Mouse (Mus musculus) urinary bladder, postnatal 36 days (tissue): ENCODE results near the gene Olfr825.
"Not testable (repeated sequence)": the region's sequence is repeated elsewhere in the genome, so short reads cannot be mapped to it uniquely, and the experiment has no call there.

Source experiments
- DNase-seq, 2 experiments: peaks; one replicate each; pipeline ENCODE4 v3.0.0; 2022; ENCODE audit warnings: low spot score in 2 of 2, mixed read lengths in 1 of 2

The Olfr825 gene

DNA sequence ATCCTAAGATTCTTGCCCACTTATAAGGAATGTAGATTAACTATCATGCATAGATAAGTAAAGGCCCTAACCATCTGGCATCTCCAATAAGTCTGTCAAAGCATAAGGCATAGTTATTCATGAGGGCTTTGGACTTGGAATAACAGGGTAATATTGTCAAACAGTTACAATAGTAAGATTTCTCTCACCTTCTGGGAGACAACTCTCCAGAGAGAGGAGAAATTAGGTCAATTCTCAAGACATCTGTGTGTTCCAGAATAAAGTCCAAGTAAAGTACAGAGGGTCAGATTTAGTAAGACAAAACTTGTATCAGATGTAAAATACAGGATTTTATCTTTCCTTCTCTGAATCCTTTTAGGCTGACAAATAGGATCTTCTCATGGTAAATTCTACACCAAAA is at the start of gene Olfr825:
Olfr825 (minus strand) TSS at position 101 of the 400 bp plus-strand sequence.
- no peak for DNase-seq

DNA sequence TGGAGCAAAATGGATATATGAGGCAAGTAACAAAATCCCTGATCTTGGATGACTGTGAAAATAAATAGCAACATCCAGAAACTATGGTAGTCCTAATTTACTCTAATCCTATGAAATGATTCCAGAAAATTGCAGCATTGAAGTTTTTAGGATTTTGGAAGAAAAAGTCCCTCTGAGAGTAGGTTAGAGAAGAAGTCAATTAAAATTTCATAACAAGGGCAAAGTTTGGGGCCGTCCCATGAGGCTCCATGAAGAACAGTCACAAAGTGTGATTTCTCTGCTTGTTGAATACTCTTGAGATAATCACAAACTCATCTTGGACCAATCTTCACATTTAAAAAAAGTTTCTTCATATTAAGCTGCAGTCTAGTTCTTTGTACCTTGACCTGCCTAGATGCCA is 47.7 kb upstream of the Olfr825 start, which contains the start of gene Olfr827:
Olfr827 (minus strand) TSS at position 101 of the 400 bp plus-strand sequence.
- DNase-seq, result no peak

DNA sequence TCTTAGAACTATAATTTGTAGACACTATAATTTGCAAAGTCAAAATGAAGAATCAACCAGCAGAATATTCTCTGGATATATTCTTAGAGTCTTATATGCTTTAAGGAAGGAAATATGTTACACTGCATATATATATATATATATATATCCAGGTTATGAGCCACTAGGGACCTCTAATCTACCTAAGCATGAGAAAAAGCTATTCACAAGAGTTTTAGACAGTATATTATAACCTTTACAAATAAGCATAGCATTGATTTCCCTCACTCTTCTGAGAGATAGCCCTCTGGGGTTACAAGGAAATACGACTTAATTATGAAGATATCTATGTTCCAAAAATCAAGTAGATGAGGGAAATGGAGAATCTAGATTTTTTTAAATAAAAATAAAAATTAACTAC is 17.5 kb upstream of the Olfr825 start, which contains the start of gene Olfr826:
Olfr826 (minus strand) TSS at position 101 of the 400 bp plus-strand sequence.
- no peak for DNase-seq

DNA sequence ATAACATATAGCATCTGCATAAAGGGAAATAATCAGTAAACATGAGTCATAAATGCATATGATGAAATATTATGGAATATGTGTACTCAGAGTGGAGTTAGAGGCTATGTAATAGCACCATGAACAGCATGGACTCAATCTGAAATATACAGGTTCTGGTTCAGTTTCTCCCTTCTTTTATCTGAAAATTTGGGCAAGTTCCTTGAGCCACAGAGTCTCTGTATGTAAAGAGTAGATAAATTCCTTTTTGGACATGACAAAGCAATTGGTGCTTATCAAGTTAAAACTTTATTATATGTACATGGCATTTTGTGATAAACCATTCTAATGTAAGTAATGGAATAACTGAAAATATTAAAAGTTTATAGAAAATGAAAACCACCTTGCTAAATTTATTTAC is 1.4 kb downstream of the Olfr825 start:
- DNase-seq, result no peak

DNA sequence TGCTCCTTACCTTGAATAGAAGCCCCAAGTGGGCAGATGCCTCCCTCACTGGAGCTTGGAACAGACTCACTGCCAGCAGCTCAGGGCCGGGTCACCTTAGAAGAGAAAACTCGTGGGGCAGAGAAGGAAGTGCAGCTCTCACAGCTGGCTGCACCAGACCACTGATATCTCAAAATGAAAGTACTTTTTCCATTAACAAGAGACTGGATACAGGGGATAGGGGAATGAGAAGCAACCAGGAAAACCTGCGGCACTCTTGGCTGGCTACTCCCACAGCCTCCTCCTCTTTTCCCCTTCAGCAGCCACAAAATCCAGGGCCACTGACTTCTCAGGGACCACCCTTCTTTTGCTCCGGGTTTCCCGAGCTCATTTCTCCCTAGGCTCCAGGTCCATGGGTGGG is 22.4 kb downstream of the Olfr825 start:
- DNase-seq, result no peak

DNA sequence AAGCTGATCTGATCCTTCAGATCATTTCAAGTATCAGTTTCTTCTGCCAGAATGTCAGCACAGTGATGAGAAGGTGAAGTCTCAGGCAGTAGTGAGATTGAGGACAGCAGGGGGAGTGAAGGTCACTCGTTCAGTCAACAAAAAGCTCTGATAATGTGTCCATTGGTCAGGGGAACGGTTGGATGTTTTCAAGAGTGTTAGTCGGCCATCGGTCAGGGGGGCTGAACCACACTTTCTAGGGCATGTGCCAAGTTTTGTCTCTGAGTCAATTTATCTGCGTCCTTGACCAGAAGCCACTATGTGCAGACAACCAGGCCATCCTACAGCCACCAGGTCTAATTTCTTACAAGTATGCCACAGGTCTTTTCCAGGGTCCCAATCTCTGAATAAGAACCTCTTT is 24.1 kb downstream of the Olfr825 start:
- not testable (repeated sequence) for DNase-seq

DNA sequence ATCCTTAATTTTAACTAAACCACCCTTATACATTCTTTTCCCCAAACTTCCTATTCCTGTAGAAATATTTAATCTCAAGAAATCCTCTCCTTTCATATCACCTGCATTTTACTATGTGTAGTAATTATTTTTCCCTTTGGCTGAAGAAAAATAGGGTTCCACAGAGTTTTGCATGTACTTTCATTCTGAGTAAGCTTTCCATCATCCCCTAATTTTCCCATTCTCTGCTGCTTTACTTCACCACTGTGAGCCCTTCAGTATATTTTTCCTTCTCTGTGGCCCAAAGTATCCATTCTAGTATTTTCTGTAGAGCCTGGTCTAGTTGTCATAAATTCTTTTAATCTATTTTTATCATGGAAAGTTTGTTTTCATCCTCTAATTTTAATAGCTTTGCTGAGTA is 31.8 kb downstream of the Olfr825 start:
- DNase-seq, result no peak

DNA sequence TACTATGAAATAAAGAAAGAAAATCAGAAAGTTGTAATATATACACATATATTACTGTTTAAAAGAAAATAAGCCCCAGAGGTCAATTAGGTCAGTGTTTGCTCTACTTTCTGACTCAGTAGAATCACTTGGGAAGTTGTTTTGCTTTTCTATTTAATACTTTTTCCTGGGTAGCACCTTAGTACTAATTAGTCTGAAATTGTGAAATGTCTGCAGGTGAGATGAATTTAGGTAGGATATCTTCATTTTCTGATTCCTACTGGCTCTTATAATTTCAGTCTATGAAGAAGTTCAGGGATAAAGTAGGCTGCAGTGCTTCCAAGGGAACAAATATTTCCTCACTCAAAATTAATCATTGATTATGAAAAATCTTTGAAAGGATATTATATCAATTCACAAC is 36.7 kb downstream of the Olfr825 start, which contains the start of gene Olfr824:
Olfr824 (minus strand) TSS at position 101 of the 400 bp plus-strand sequence.
- not testable (repeated sequence) for DNase-seq

DNA sequence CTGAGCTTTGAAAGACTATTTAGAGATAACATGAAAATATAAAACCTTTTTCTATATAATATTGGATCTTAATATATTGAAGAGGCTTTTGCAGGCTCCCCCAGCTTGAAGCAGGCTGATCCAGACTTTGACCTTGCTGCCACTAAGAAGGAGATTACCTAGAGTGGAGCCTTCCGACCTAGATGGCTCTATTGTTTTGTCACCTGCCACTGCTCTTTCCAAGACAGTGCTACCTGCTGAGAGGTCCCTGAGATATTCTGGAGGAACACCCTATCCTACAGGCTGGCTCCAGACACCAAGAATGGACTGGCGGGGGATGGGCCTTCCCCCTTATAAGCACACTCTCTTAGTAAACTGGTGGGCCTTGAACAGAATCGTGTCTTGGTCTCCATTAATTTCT is 50.5 kb downstream of the Olfr825 start:
- not testable (repeated sequence) for DNase-seq

DNA sequence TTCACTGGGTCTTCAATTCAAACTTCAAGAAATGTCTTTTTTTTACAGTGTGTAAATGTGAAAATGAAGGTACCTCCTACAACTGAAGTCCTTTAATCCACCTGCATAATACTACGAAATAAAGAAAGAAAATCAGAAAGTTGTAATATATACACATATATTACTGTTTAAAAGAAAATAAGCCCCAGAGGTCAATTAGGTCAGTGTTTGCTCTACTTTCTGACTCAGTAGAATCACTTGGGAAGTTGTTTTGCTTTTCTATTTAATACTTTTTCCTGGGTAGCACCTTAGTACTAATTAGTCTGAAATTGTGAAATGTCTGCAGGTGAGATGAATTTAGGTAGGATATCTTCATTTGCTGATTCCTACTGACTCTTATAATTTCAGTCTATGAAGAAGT is 51.3 kb downstream of the Olfr825 start, which contains the start of gene Olfr823:
Olfr823 (minus strand) TSS at position 101 of the 400 bp plus-strand sequence.
- DNase-seq, result not testable (repeated sequence)
